Mouse (Mus musculus): Measurements from ENCODE around the gene Efhd1.

Efhd1 gene

GRCm38 (mm10) chr1:87308952-87309351 is 44.8 kb downstream of the Efhd1 start:
- DNase-seq (ENCODE audit: low spot score in 2 of 2) = no peak

- no peak for DNase-seq (ENCODE audit: low spot score in 2 of 2)
These were observed 45.5 kb downstream of the Efhd1 start for GRCm38 (mm10) chr1:87309621-87310020.

- DNase-seq (ENCODE audit: low spot score in 2 of 2) = no peak
These were observed 48.5 kb downstream of the Efhd1 start for GRCm38 (mm10) chr1:87312681-87313080.

GRCm38 (mm10) chr1:87313116-87313515 is 49.0 kb downstream of the Efhd1 start:
- DNase-seq (ENCODE audit: low spot score in 2 of 2) = no peak

GRCm38 (mm10) chr1:87313843-87314570 is 49.8 kb downstream of the Efhd1 start:
- no peak for DNase-seq (ENCODE audit: low spot score in 2 of 2)

GRCm38 (mm10) chr1:87315431-87315830 is 51.3 kb downstream of the Efhd1 start:
- DNase-seq (ENCODE audit: low spot score in 2 of 2) = no peak

- no peak for DNase-seq (ENCODE audit: low spot score in 2 of 2)
These were observed 51.7 kb downstream of the Efhd1 start for GRCm38 (mm10) chr1:87315894-87316293.

- peak in 1 of 2 experiments; percentile 35 for DNase-seq (ENCODE audit: low spot score in 2 of 2)
These were observed 52.5 kb downstream of the Efhd1 start for GRCm38 (mm10) chr1:87316672-87317071.

- no peak for DNase-seq (ENCODE audit: low spot score in 2 of 2)
These were observed 56.9 kb downstream of the Efhd1 start for GRCm38 (mm10) chr1:87321071-87321470.

- no peak for DNase-seq (ENCODE audit: low spot score in 2 of 2)
These were observed 58.6 kb downstream of the Efhd1 start for GRCm38 (mm10) chr1:87322778-87323177.

- DNase-seq (ENCODE audit: low spot score in 2 of 2) = no peak
These were observed 60.5 kb downstream of the Efhd1 start for GRCm38 (mm10) chr1:87324649-87325048.

GRCm38 (mm10) chr1:87326742-87327163 is 62.6 kb downstream of the Efhd1 start, which contains the start of gene Gigyf2:
Gene Gigyf2 (plus strand): TSS chr1:87326998.
- peak; percentile 96 to 98 for DNase-seq (ENCODE audit: low spot score in 2 of 2)

- DNase-seq (ENCODE audit: low spot score in 2 of 2) = peak; percentile 55 to 82
These were observed 63.1 kb downstream of the Efhd1 start for GRCm38 (mm10) chr1:87327165-87327861.

- no peak for DNase-seq (ENCODE audit: low spot score in 2 of 2)
These were observed 67.6 kb downstream of the Efhd1 start for GRCm38 (mm10) chr1:87331774-87332173.

GRCm38 (mm10) chr1:87350576-87350975 is 86.4 kb downstream of the Efhd1 start:
- no peak for DNase-seq (ENCODE audit: low spot score in 2 of 2)

GRCm38 (mm10) chr1:87360276-87360675 is 96.1 kb downstream of the Efhd1 start:
- DNase-seq (ENCODE audit: low spot score in 2 of 2) = no peak

All from spleen, postnatal 4 days (tissue).